Mouse (Mus musculus): ENCODE results near the gene Arhgef3. TPM values are rescaled to one million over a fixed set of nuclear protein-coding genes. Genes with fewer than 3 reads are reported as not detected.

Arhgef3 gene
- total and polyA plus RNA-seq, 2 experiments from 2014 or later = 17.9 to 21.4 TPM

DNA sequence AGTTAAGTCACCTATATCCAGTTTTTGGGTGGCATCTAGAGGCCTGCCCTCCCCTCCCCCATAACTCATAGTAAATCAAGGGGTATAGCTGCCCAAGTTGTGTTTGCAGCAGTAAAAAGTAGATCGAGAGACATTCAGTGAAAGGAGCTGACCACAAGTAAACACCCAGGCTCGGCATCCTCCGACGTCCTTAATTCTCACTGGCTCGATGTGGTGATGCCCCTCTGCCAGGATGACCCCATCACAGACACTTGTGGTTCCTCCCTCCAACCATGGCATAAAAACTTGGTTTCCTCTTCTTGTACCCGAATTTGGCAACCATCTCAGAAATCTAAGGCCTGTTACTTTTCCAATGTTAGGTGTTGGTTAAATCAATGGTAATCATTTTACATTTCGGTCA is 118.4 kb downstream of the Arhgef3 start:
- ATAC-seq (ENCODE audit: insufficient read depth, low read depth) (no peak), DNase-seq (ENCODE audit: low spot score) (no peak)
- WGBS = 91% methylated on average over 7 of the region's 7 CpGs
- Histone ChIP-seq H3K27me3 (ENCODE audit: control insufficient read depth, insufficient read depth, low read length) (no peaks in the 10 kb centered on the region), H3K4me2 (ENCODE audit: low read depth, low read length) (no peak overlapping the region), H3K36me3 (replicated peaks; ENCODE audit: control insufficient read depth, insufficient read depth, low read length) (no peaks in the 10 kb centered on the region), H3K9me3 (replicated peaks; ENCODE audit: control insufficient read depth, low read length) (no peaks in the 10 kb centered on the region), H3K9ac (replicated peaks; ENCODE audit: low read depth, low read length) (no peak overlapping the region), H3K4me1 (ENCODE audit: control insufficient read depth, insufficient read depth) (peaks cover 41% of the 10 kb centered on the region), H3K4me3 (ENCODE audit: low read depth, low read length) (no peak overlapping the region), H3K27ac (ENCODE audit: low read depth) (no peak overlapping the region)
- TF ChIP-seq CTCF (IDR thresholded peaks at IDR 0.05; ENCODE audit: low read depth) = no peak
- TF ChIP-seq EP300 (IDR thresholded peaks at IDR 0.05; ENCODE audit: low read depth) = no peak

DNA sequence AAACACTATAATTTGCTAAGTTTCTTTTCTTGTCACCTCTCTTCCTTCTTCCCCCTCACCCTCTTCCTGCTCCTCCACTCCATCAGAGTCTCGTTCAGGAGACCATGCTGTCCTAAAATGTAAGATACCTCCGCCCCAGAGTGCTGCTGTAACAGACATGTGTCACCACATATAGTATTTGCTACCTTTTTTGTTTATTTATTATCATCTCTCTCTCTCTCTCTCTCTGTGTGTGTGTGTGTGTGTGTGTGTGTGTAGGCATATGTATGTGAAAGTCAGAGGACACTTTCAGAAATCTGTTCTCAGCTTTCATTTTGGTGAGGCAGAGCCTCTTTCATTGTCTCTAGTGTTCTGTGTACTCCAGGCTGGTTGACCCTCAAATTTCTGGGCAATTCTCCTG is 119.0 kb downstream of the Arhgef3 start:
- no peak overlapping the region for H3K27ac ChIP-seq (ENCODE audit: low read depth)
- no peaks in the 10 kb centered on the region for H3K9me3 ChIP-seq (replicated peaks; ENCODE audit: control insufficient read depth, low read length)
- no peaks in the 10 kb centered on the region for H3K36me3 ChIP-seq (replicated peaks; ENCODE audit: control insufficient read depth, insufficient read depth, low read length)
- WGBS = 80% methylated on average over 2 of the region's 2 CpGs
- ATAC-seq (ENCODE audit: insufficient read depth, low read depth) (no peak), DNase-seq (ENCODE audit: low spot score) (no peak)
- H3K4me1 ChIP-seq (ENCODE audit: control insufficient read depth, insufficient read depth) = peaks cover 36% of the 10 kb centered on the region
- TF ChIP-seq EP300 (IDR thresholded peaks at IDR 0.05; ENCODE audit: low read depth) (no peak), CTCF (IDR thresholded peaks at IDR 0.05; ENCODE audit: low read depth) (no peak)
- H3K27me3 ChIP-seq (ENCODE audit: control insufficient read depth, insufficient read depth, low read length) = no peaks in the 10 kb centered on the region
- no peak overlapping the region for H3K4me2 ChIP-seq (ENCODE audit: low read depth, low read length)
- H3K9ac ChIP-seq (replicated peaks; ENCODE audit: low read depth, low read length) = no peak overlapping the region
- no peak overlapping the region for H3K4me3 ChIP-seq (ENCODE audit: low read depth, low read length)

DNA sequence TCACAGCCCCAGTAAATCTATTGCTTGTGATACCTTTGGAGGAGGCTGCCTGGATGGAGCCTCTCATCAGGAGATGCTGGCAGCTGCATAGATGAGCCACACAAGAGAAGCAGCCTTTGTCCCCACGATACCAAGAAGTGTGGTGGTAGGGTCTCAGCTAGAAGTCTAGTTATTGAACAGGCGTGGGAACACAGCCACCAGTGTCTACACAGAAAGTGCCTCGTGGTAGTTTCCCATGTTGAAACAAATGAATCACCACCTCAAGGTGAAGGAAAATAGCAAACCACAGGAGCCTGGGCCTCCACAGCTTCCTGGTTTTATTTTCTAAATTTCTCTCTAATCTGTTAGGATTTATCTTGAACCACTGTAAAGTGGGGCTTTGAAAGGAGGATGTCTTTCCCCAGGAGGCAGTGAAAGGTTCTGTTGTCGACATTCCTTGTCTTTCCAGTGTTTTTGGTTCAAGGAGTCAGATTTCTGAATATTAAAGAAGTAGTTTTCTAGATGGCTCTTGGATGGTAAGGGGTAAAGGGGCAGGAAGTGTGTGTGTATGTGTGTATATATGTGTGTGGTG is 119.7 kb downstream of the Arhgef3 start:
- DNase-seq (ENCODE audit: low spot score) (no peak), ATAC-seq (ENCODE audit: insufficient read depth, low read depth) (no peak)
- Histone ChIP-seq H3K9me3 (replicated peaks; ENCODE audit: control insufficient read depth, low read length) (no peaks in the 10 kb centered on the region), H3K4me1 (ENCODE audit: control insufficient read depth, insufficient read depth) (peaks cover 29% of the 10 kb centered on the region), H3K4me3 (ENCODE audit: low read depth, low read length) (no peak overlapping the region), H3K9ac (replicated peaks; ENCODE audit: low read depth, low read length) (no peak overlapping the region), H3K27ac (ENCODE audit: low read depth) (no peak overlapping the region), H3K36me3 (replicated peaks; ENCODE audit: control insufficient read depth, insufficient read depth, low read length) (no peaks in the 10 kb centered on the region), H3K27me3 (ENCODE audit: control insufficient read depth, insufficient read depth, low read length) (no peaks in the 10 kb centered on the region), H3K4me2 (ENCODE audit: low read depth, low read length) (no peak overlapping the region)
- WGBS = 62% methylated on average over 4 of the region's 4 CpGs
- TF ChIP-seq EP300 (IDR thresholded peaks at IDR 0.05; ENCODE audit: low read depth) = no peak

DNA sequence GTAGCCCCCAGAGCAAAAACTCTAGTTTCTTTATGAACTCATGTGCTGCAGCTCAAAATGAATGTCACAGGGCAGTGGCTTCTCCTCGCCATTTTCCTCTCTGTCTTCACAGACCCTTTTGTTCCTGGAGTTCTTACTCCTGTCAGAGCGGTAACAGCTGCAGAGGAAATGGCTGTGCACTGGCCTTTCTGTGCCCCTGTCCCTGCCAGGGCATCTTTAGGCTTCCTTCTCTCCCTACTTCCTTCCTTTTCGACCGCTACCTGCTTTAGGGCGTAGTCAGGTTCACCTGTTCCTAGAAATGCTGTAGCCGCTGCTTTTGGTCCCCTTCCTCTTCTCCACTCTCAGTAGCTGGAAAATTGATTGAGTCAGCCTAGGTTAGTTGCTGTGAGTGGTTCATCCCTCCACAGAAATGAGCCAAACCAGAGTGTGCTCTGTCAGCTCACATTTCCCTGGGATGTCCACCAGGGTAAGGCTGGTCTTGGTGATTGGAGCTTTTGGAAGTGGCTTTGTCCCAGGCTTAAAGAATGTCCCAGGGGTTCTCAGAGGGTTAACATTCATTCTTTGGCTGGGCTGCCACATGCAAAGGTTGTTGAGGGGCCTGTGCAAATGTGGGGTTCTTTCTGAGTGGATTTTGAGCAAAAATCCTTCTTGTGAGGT is 121.3 kb downstream of the Arhgef3 start:
- no peak overlapping the region for H3K4me2 ChIP-seq (ENCODE audit: low read depth, low read length)
- H3K27ac ChIP-seq (ENCODE audit: low read depth) = peak overlapping the region; percentile 36
- H3K27me3 ChIP-seq (ENCODE audit: control insufficient read depth, insufficient read depth, low read length) = no peaks in the 10 kb centered on the region
- no peak for TF ChIP-seq EP300 (IDR thresholded peaks at IDR 0.05; ENCODE audit: low read depth)
- no peak for TF ChIP-seq CTCF (IDR thresholded peaks at IDR 0.05; ENCODE audit: low read depth)
- 54% methylated on average over 6 of the region's 6 CpGs for WGBS
- ATAC-seq (ENCODE audit: insufficient read depth, low read depth) (no peak), DNase-seq (ENCODE audit: low spot score) (no peak)
- H3K9me3 ChIP-seq (replicated peaks; ENCODE audit: control insufficient read depth, low read length) = no peaks in the 10 kb centered on the region
- H3K4me3 ChIP-seq (ENCODE audit: low read depth, low read length) = no peak overlapping the region
- no peak overlapping the region for H3K9ac ChIP-seq (replicated peaks; ENCODE audit: low read depth, low read length)
- H3K4me1 ChIP-seq (ENCODE audit: control insufficient read depth, insufficient read depth) = peaks cover 13% of the 10 kb centered on the region; the same call in 1 of the 2 replicates
- H3K36me3 ChIP-seq (replicated peaks; ENCODE audit: control insufficient read depth, insufficient read depth, low read length) = no peaks in the 10 kb centered on the region

DNA sequence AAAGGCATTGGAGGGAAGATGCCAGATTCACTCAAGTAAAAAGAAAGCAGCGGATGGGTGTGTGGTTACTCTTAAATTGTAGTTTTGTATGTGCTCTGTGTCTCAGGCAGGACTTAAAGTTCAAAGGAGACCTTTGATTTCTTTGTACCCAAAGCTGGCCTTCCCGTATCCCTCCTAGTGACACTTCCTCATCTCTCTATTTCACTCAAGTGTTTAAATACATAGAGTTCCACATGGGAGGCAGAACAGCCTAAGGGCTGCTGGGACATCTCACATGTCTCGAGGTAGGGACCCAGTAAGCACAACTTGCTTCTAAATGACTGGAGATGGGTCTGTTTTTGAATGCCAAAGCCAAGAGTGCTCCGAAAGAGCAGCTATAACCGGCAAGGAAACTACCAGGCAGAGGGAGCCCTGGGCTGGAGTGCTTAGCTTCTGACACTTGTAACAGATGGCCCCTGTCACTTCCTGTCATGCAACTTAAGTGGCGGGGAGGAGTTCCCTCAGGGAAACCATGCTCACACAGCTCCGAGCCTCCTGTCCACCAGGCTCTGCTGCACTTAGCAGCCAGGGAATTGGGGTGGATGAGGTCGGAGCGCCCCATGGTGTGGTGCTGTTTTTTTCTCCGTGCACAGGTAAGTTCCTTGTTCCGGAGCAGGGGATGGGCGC is 123.0 kb downstream of the Arhgef3 start:
- DNase-seq (ENCODE audit: low spot score) (peak; percentile 86), ATAC-seq (ENCODE audit: insufficient read depth, low read depth) (peak; percentile 84)
- H3K4me2 ChIP-seq (ENCODE audit: low read depth, low read length) = peak overlapping the region; percentile 56
- peak overlapping the region; percentile 52 for H3K9ac ChIP-seq (replicated peaks; ENCODE audit: low read depth, low read length)
- peaks cover 21% of the 10 kb centered on the region for H3K4me1 ChIP-seq (ENCODE audit: control insufficient read depth, insufficient read depth)
- H3K36me3 ChIP-seq (replicated peaks; ENCODE audit: control insufficient read depth, insufficient read depth, low read length) = no peaks in the 10 kb centered on the region
- H3K4me3 ChIP-seq (ENCODE audit: low read depth, low read length) = peak overlapping the region; percentile 42
- H3K27me3 ChIP-seq (ENCODE audit: control insufficient read depth, insufficient read depth, low read length) = no peaks in the 10 kb centered on the region
- 24% methylated on average over 12 of the region's 12 CpGs for WGBS
- peak overlapping the region; percentile 79 for H3K27ac ChIP-seq (ENCODE audit: low read depth)
- TF ChIP-seq CTCF (IDR thresholded peaks at IDR 0.05; ENCODE audit: low read depth) = peak; percentile 9; the same call in 1 of the 2 replicates
- no peak for TF ChIP-seq EP300 (IDR thresholded peaks at IDR 0.05; ENCODE audit: low read depth)
- H3K9me3 ChIP-seq (replicated peaks; ENCODE audit: control insufficient read depth, low read length) = no peaks in the 10 kb centered on the region
